Mouse (Mus musculus): ENCODE measurements around the gene Ubtf. TPM values are rescaled to one million over a fixed set of nuclear protein-coding genes. Genes with fewer than 3 reads are reported as not detected.
"Not testable (repeated sequence)": the region's sequence is repeated elsewhere in the genome, so short reads cannot be mapped to it uniquely, and the experiment has no call there.

The Ubtf gene
- total RNA-seq (2021) (10 to 100 TPM; 52.5 to 59.4 TPM), polyA plus RNA-seq (2012; rRNA removed) (14.9 and 22.1 TPM in 2 replicates)
- long read RNA-seq, full-length matches to known transcripts, result 37 of 50 reads
- long read RNA-seq, partial matches to known transcripts, result 7 of 50 reads
- long read RNA-seq, other reads (novel, unspliced or antisense), result 6 of 50 reads

- Histone ChIP-seq H3K9ac (ENCODE audit: low read depth, low read length) (peak within 1 kb of the TSS; percentile 100), H3K27ac (peak within 1 kb of the TSS; percentile 98), H3K27me3 (ENCODE audit: control insufficient read depth, insufficient read depth, low read length) (no peaks in the 10 kb centered on the region), H3K4me3 (peak within 1 kb of the TSS; percentile 99), H3K36me3 (ENCODE audit: control insufficient read depth, insufficient read depth, low read length) (no peaks in the 10 kb centered on the region; the same call in 1 of the 2 replicates), H3K4me1 (ENCODE audit: control insufficient read depth, insufficient read depth, low read length) (peaks cover 3% of the 10 kb centered on the region; the same call in 1 of the 2 replicates), H3K79me2 (replicated peaks; ENCODE audit: control insufficient read depth, insufficient read depth, low read length) (no peaks in the 10 kb centered on the region)
- DNase-seq, result peak; percentile 87 to 89
- intact Hi-C loops (cut with DNase I), result no loop called here
- TF ChIP-seq EP300 (IDR thresholded peaks at IDR 0.05; ENCODE audit: insufficient read depth, low read depth, low read length) (no peak), CTCF (IDR thresholded peaks at IDR 0.05) (no peak), POLR2A (IDR thresholded peaks at IDR 0.05; ENCODE audit: insufficient read depth, low read depth, low read length) (peak; percentile 69)
- 1% methylated on average over 25 of the region's 25 CpGs for WGBS
These were observed at the start of gene Ubtf for GRCm38 (mm10) chr11:102319410-102319792. Gene Ubtf (minus strand): TSS chr11:102319742.

- H3K79me2 ChIP-seq (replicated peaks; ENCODE audit: control insufficient read depth, insufficient read depth, low read length), result no peaks in the 10 kb centered on the region
- TF ChIP-seq CTCF (IDR thresholded peaks at IDR 0.05) (no peak), POLR2A (IDR thresholded peaks at IDR 0.05; ENCODE audit: insufficient read depth, low read depth, low read length) (no peak), EP300 (IDR thresholded peaks at IDR 0.05; ENCODE audit: insufficient read depth, low read depth, low read length) (no peak)
- 75% methylated on average over 4 of the region's 4 CpGs for WGBS
- H3K27ac ChIP-seq, result no peak overlapping the region
- intact Hi-C loops (cut with DNase I), result no loop called here
- no peak overlapping the region for H3K9ac ChIP-seq (ENCODE audit: low read depth, low read length)
- DNase-seq, result no peak
- H3K4me1 ChIP-seq (ENCODE audit: control insufficient read depth, insufficient read depth, low read length), result no peaks in the 10 kb centered on the region
- H3K4me3 ChIP-seq, result no peak overlapping the region
- no peaks in the 10 kb centered on the region for H3K27me3 ChIP-seq (ENCODE audit: control insufficient read depth, insufficient read depth, low read length)
- no peaks in the 10 kb centered on the region for H3K36me3 ChIP-seq (ENCODE audit: control insufficient read depth, insufficient read depth, low read length)
These were observed 49.7 kb upstream of the Ubtf start for GRCm38 (mm10) chr11:102369263-102369662.

- TF ChIP-seq EP300 (IDR thresholded peaks at IDR 0.05; ENCODE audit: insufficient read depth, low read depth, low read length), result no peak
- TF ChIP-seq POLR2A (IDR thresholded peaks at IDR 0.05; ENCODE audit: insufficient read depth, low read depth, low read length), result no peak
- no peak for TF ChIP-seq CTCF (IDR thresholded peaks at IDR 0.05)
- no peak overlapping the region for H3K4me3 ChIP-seq
- no peak overlapping the region for H3K9ac ChIP-seq (ENCODE audit: low read depth, low read length)
- H3K36me3 ChIP-seq (ENCODE audit: control insufficient read depth, insufficient read depth, low read length), result no peaks in the 10 kb centered on the region
- DNase-seq, result no peak
- H3K79me2 ChIP-seq (replicated peaks; ENCODE audit: control insufficient read depth, insufficient read depth, low read length), result no peaks in the 10 kb centered on the region
- intact Hi-C loops (cut with DNase I), result no loop called here
- no peaks in the 10 kb centered on the region for H3K27me3 ChIP-seq (ENCODE audit: control insufficient read depth, insufficient read depth, low read length)
- WGBS, result 80% methylated on average over 5 of the region's 5 CpGs
- H3K27ac ChIP-seq, result no peak overlapping the region
- H3K4me1 ChIP-seq (ENCODE audit: control insufficient read depth, insufficient read depth, low read length), result no peaks in the 10 kb centered on the region
These were observed 48.8 kb upstream of the Ubtf start for GRCm38 (mm10) chr11:102368347-102368746.

GRCm38 (mm10) chr11:102367504-102368280 lies 48.1 kb upstream of the Ubtf start:
- intact Hi-C loops (cut with DNase I), result no loop called here
- Histone ChIP-seq H3K9ac (ENCODE audit: low read depth, low read length) (no peak overlapping the region), H3K4me1 (ENCODE audit: control insufficient read depth, insufficient read depth, low read length) (no peaks in the 10 kb centered on the region), H3K79me2 (replicated peaks; ENCODE audit: control insufficient read depth, insufficient read depth, low read length) (no peaks in the 10 kb centered on the region), H3K36me3 (ENCODE audit: control insufficient read depth, insufficient read depth, low read length) (no peaks in the 10 kb centered on the region), H3K4me3 (no peak overlapping the region), H3K27me3 (ENCODE audit: control insufficient read depth, insufficient read depth, low read length) (no peaks in the 10 kb centered on the region), H3K27ac (no peak overlapping the region)
- no peak for DNase-seq
- 67% methylated on average over 9 of the region's 9 CpGs for WGBS
- TF ChIP-seq CTCF (IDR thresholded peaks at IDR 0.05) (no peak), EP300 (IDR thresholded peaks at IDR 0.05; ENCODE audit: insufficient read depth, low read depth, low read length) (no peak), POLR2A (IDR thresholded peaks at IDR 0.05; ENCODE audit: insufficient read depth, low read depth, low read length) (no peak)

GRCm38 (mm10) chr11:102366103-102366502 lies 46.6 kb upstream of the Ubtf start, which contains the start of gene Slc4a1:
Gene Slc4a1 (minus strand): TSS chr11:102366203.
- H3K9ac ChIP-seq (ENCODE audit: low read depth, low read length); H3K27ac ChIP-seq; H3K4me3 ChIP-seq; H3K36me3 ChIP-seq (ENCODE audit: control insufficient read depth, insufficient read depth, low read length); DNase-seq; H3K27me3 ChIP-seq (ENCODE audit: control insufficient read depth, insufficient read depth, low read length); H3K4me1 ChIP-seq (ENCODE audit: control insufficient read depth, insufficient read depth, low read length); H3K79me2 ChIP-seq (replicated peaks; ENCODE audit: control insufficient read depth, insufficient read depth, low read length); intact Hi-C loops (cut with DNase I): not testable (repeated sequence)
- 84% methylated on average over 8 of the region's 8 CpGs for WGBS

GRCm38 (mm10) chr11:102365699-102366098 lies 46.2 kb upstream of the Ubtf start:
- no peaks in the 10 kb centered on the region for H3K27me3 ChIP-seq (ENCODE audit: control insufficient read depth, insufficient read depth, low read length)
- TF ChIP-seq CTCF (IDR thresholded peaks at IDR 0.05) (no peak), EP300 (IDR thresholded peaks at IDR 0.05; ENCODE audit: insufficient read depth, low read depth, low read length) (no peak), POLR2A (IDR thresholded peaks at IDR 0.05; ENCODE audit: insufficient read depth, low read depth, low read length) (no peak)
- 55% methylated on average over 4 of the region's 4 CpGs for WGBS
- no peak overlapping the region for H3K4me3 ChIP-seq
- no peak for DNase-seq
- H3K4me1 ChIP-seq (ENCODE audit: control insufficient read depth, insufficient read depth, low read length), result no peaks in the 10 kb centered on the region
- no peaks in the 10 kb centered on the region for H3K79me2 ChIP-seq (replicated peaks; ENCODE audit: control insufficient read depth, insufficient read depth, low read length)
- no peak overlapping the region for H3K9ac ChIP-seq (ENCODE audit: low read depth, low read length)
- H3K36me3 ChIP-seq (ENCODE audit: control insufficient read depth, insufficient read depth, low read length), result no peaks in the 10 kb centered on the region
- H3K27ac ChIP-seq, result no peak overlapping the region
- intact Hi-C loops (cut with DNase I), result no loop called here
